Mouse (Mus musculus) MEL-GATA-1-ER (cell line): ENCODE data around the gene Hoxc8.

Experiments
- DNase-seq: peaks from one replicate; pipeline ENCODE4 v3.0.0-alpha.2; 2012; ENCODE audit warnings: low read depth; ENCODE audit errors: extremely low read depth

Gene Hoxc8

GRCm38 (mm10) chr15:102981379-102982288, 8.8 kb upstream of the Hoxc8 start:
- no peak for DNase-seq

- DNase-seq: no peak
Measured at GRCm38 (mm10) chr15:102983716-102984115, 6.7 kb upstream of the Hoxc8 start.

GRCm38 (mm10) chr15:102984521-102984920, 5.9 kb upstream of the Hoxc8 start:
- DNase-seq: no peak

- DNase-seq: no peak
Measured at GRCm38 (mm10) chr15:102984925-102985324, 5.5 kb upstream of the Hoxc8 start.

GRCm38 (mm10) chr15:102987124-102987833, 3.1 kb upstream of the Hoxc8 start:
- no peak for DNase-seq

GRCm38 (mm10) chr15:102988078-102988477, 2.3 kb upstream of the Hoxc8 start:
- no peak for DNase-seq

GRCm38 (mm10) chr15:102991782-102992181, 1.4 kb downstream of the Hoxc8 start:
- DNase-seq: no peak

GRCm38 (mm10) chr15:102992206-102992605, 1.8 kb downstream of the Hoxc8 start:
- no peak for DNase-seq

GRCm38 (mm10) chr15:102992863-102993262, 2.5 kb downstream of the Hoxc8 start:
- DNase-seq: no peak

GRCm38 (mm10) chr15:102996548-102996947, 6.1 kb downstream of the Hoxc8 start:
- no peak for DNase-seq

- no peak for DNase-seq
Measured at GRCm38 (mm10) chr15:102997431-102997830, 7.0 kb downstream of the Hoxc8 start.

GRCm38 (mm10) chr15:102997939-102998355, 7.5 kb downstream of the Hoxc8 start, which contains the start of gene Hoxc6:
Gene Hoxc6, plus strand, starts transcription at chr15:102998257.
- DNase-seq: no peak

- DNase-seq: peak; percentile 96
Measured at GRCm38 (mm10) chr15:102998608-102999182, 8.3 kb downstream of the Hoxc8 start.

- DNase-seq: peak; percentile 94
Measured at GRCm38 (mm10) chr15:102999183-102999831, 8.9 kb downstream of the Hoxc8 start.

- no peak for DNase-seq
Measured at GRCm38 (mm10) chr15:102999955-103000354, 9.5 kb downstream of the Hoxc8 start.

GRCm38 (mm10) chr15:103000501-103000901, 10.1 kb downstream of the Hoxc8 start:
- no peak for DNase-seq

GRCm38 (mm10) chr15:103001370-103001769, 11.0 kb downstream of the Hoxc8 start:
- DNase-seq: no peak

GRCm38 (mm10) chr15:103002156-103002555, 11.7 kb downstream of the Hoxc8 start:
- no peak for DNase-seq

GRCm38 (mm10) chr15:103002821-103003448, 12.5 kb downstream of the Hoxc8 start:
- DNase-seq: peak; percentile 85

GRCm38 (mm10) chr15:103005308-103005707, 14.9 kb downstream of the Hoxc8 start:
- no peak for DNase-seq

GRCm38 (mm10) chr15:103005797-103006196, 15.4 kb downstream of the Hoxc8 start:
- no peak for DNase-seq
